Mouse (Mus musculus) hindbrain, embryonic 12.5 days (tissue): ENCODE results near the gene Defb25. TPM values are rescaled to one million over a fixed set of nuclear protein-coding genes. Genes with fewer than 3 reads are reported as not detected.

Source experiments
- ATAC-seq: fragments of 200-750 bp; cut with Nextera tagmentation; 2 replicates; pipeline ENCODE4 v1.8.0; 2017; ENCODE audit warnings: moderate TSS enrichment; ENCODE audit not compliant: low FRiP score
- H3K27ac ChIP-seq: fragments of 300-500 bp; sonication (generic); 2 replicates; pipeline ENCODE4 v1.5.1; 2016; ENCODE audit warnings: mild to moderate bottlenecking
- H3K27me3 ChIP-seq: fragments of 300-500 bp; sonication (generic); 2 replicates; pipeline ENCODE4 v1.6.1; 2016; ENCODE audit warnings: mild to moderate bottlenecking
- H3K36me3 ChIP-seq: fragments of 300-500 bp; sonication (generic); 2 replicates; pipeline ENCODE4 v1.6.1; 2016; ENCODE audit warnings: mild to moderate bottlenecking
- H3K4me1 ChIP-seq: fragments of 300-500 bp; sonication (generic); 2 replicates; pipeline ENCODE4 v1.6.1; 2016
- H3K4me2 ChIP-seq: fragments of 300-500 bp; sonication (generic); replicated peaks from 2 replicates; pipeline ENCODE4 v1.6.1; 2016; ENCODE audit warnings: mild to moderate bottlenecking
- H3K4me3 ChIP-seq: fragments of 300-500 bp; sonication (generic); 2 replicates; pipeline ENCODE4 v1.5.1; 2016; ENCODE audit warnings: mild to moderate bottlenecking
- H3K9ac ChIP-seq: fragments of 300-500 bp; sonication (generic); 2 replicates; pipeline ENCODE4 v1.6.1; 2016; ENCODE audit warnings: mild to moderate bottlenecking, moderate library complexity
- H3K9me3 ChIP-seq: fragments of 300-500 bp; sonication (generic); replicated peaks from 2 replicates; pipeline ENCODE4 v1.6.1; 2016; ENCODE audit warnings: mild to moderate bottlenecking
- WGBS: fragments of 180-500 bp; shearing (Covaris S2); methylation state at CpG from one replicate; pipeline ENCODE4 v1.1.7; 2016; 5-methylcytosine and 5-hydroxymethylcytosine counted together
- polyA plus RNA-seq: library from polyadenylated mRNA; unstranded; fragments of >200 nt; fragmentation: Nextera tagmentation; extraction: Ambion mirVana; gene quantifications from 2 replicates; pipeline ENCODE4 v1.2.1, GENCODE M21; 2016

Gene Defb25
- polyA plus RNA-seq, 1 experiment from 2014 or later, result not detected

DNA sequence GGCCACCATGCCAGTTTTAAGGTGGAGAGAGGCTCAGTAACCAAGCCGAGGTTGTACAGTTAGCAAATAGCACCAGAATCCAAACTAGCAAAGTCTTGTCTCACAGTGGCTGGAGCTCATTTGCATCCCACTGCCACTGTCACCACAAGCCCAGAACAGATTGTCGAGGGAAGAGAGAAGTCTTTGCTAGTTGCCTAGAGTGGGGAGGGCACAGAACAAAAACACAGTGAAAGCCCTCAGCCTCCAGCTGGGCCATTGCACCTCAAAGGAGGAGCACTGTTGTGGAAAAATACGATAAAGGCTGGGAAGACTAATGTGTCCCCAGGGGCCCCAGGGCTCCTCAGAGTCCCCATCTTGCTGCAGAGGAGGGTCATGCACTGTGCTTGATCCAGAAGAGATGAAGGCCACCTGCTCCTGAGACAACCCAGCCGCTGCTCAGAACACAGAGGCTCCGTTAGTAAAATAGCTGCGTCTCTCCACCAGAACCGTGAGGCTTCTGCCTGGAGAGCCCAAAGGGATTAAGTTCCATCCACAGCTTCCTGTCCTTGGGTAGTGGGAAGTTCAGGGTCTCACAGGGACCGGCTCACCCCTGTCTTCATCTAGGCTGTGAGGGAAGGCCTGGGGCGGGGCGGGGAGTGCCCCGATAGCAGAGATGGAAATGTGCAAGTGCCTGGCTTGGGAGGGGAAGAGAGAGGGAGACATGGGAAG is 16.7 kb upstream of the Defb25 start:
- Histone ChIP-seq H3K9me3 (no peaks in the 10 kb centered on the region), H3K36me3 (no peaks in the 10 kb centered on the region), H3K4me2 (no peak overlapping the region), H3K4me3 (no peak overlapping the region), H3K4me1 (peaks cover 8% of the 10 kb centered on the region), H3K27ac (no peak overlapping the region), H3K9ac (no peak overlapping the region), H3K27me3 (peaks cover under 1% of the 10 kb centered on the region; the same call in 1 of the 2 replicates)
- 10% methylated on average over 11 of the region's 11 CpGs for WGBS
- no peak for ATAC-seq

DNA sequence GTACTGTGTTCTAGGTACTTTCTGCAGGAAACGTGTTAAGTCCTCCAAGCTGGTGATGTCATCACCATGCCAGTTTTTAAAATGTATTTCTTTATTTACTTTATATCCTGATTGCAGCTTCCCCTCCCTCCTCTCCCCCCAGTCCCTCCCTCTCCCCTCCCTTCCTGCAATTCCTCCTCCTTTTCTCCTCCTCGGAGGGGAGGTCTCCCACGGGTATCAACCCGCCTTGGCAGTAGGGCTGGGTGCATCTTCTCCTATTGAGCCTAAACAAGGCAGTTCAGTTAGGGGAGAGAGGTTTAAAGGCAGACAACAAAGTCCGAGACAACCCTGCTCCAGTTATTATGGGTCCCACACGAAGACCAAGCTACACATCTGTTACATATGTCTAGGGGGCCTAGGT is 16.0 kb upstream of the Defb25 start:
- no peaks in the 10 kb centered on the region for H3K36me3 ChIP-seq
- ATAC-seq, result no peak
- H3K4me2 ChIP-seq, result no peak overlapping the region
- no peaks in the 10 kb centered on the region for H3K9me3 ChIP-seq
- peaks cover 2% of the 10 kb centered on the region; the same call in 1 of the 2 replicates for H3K27me3 ChIP-seq
- H3K27ac ChIP-seq, result no peak overlapping the region
- no peak overlapping the region for H3K9ac ChIP-seq
- 44% methylated on average over 6 of the region's 6 CpGs for WGBS
- peaks cover 8% of the 10 kb centered on the region for H3K4me1 ChIP-seq
- H3K4me3 ChIP-seq, result no peak overlapping the region

DNA sequence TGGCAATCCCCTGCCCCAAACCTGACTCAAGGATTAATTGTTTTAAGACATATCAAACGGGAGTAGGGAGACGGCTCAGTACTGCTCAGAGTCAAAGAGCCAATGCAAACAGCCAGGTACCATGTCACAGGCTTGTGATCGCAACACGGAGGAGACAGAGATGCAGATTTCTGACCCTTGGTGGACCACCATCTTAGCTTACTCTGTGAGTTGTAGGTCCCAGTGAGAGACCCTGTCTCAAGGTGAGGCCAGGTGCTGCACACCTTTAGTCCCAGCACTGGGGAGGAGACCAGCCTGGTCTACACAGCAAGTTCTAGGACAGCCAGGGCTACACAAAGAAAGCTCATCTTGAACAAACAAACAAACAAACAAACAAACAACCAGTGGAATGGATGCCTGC is 14.5 kb upstream of the Defb25 start:
- no peaks in the 10 kb centered on the region for H3K36me3 ChIP-seq
- H3K27me3 ChIP-seq, result peaks cover 2% of the 10 kb centered on the region; the same call in 1 of the 2 replicates
- no peak for ATAC-seq
- H3K4me3 ChIP-seq, result no peak overlapping the region
- H3K9ac ChIP-seq, result no peak overlapping the region
- no peak overlapping the region for H3K27ac ChIP-seq
- no peaks in the 10 kb centered on the region for H3K9me3 ChIP-seq
- no peak overlapping the region for H3K4me2 ChIP-seq
- H3K4me1 ChIP-seq, result peaks cover 8% of the 10 kb centered on the region
- WGBS, result 91% methylated on average over 4 of the region's 4 CpGs

DNA sequence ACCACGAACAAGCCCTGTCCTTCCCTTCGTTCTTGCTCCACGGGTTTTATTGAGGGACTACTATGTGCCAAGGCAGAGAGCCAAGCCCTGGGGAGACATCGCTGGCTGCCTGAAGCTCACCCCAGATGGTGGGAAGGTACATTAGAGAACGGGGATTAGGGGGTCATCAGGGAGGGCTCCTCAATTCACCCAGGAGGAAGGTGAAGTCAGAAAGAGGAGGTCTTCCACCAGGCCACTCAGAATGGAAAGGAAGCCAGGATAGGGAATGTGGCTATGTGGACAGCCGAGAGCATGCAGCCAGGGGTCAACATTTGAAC is 14.1 kb upstream of the Defb25 start:
- Histone ChIP-seq H3K27ac (no peak overlapping the region), H3K36me3 (no peaks in the 10 kb centered on the region), H3K27me3 (peaks cover 2% of the 10 kb centered on the region), H3K4me1 (peaks cover 8% of the 10 kb centered on the region), H3K9ac (no peak overlapping the region), H3K9me3 (no peaks in the 10 kb centered on the region), H3K4me2 (no peak overlapping the region), H3K4me3 (no peak overlapping the region)
- no peak for ATAC-seq
- WGBS, result 82% methylated on average over 6 of the region's 6 CpGs

DNA sequence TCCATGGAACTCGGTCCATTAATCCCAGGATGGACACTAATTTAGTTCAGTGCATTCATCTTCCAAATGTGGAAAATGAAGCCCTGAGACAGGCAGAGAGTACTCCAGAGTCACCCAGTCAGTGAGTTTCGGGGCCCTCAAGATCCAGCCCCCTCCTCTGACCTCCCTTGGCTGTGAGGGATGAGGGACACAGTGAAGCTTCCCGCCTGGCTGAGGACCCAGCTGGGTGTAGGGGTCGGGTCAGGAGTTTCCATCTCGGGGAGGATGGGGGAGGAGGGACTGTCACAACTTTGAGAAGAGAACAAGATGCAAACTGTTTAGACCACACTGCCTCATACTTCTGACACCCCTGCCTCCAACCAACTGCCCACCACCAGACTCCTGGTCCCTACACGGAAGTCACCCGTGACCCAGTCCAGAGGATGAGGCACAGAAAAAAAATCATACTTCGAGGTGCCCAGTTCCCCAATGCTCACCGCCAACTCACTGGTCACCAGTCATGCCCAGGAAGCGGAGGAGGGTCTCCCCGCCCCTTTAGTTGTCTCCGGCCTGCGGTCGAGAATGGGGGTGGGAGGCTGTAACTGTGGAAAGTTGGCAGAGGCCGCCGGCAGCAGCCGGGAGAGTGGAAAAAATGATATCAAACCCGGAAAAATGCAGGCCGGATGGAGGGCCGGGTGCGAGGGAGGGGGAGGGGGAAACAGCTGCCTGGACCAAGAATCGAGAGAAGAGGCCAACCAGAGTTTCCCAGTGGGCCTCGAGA is 13.6 kb upstream of the Defb25 start:
- no peak overlapping the region for H3K9ac ChIP-seq
- H3K27me3 ChIP-seq, result peaks cover 2% of the 10 kb centered on the region
- H3K4me3 ChIP-seq, result no peak overlapping the region
- no peak overlapping the region for H3K27ac ChIP-seq
- H3K36me3 ChIP-seq, result no peaks in the 10 kb centered on the region
- 73% methylated on average over 23 of the region's 23 CpGs for WGBS
- ATAC-seq, result no peak
- peaks cover 8% of the 10 kb centered on the region for H3K4me1 ChIP-seq
- H3K9me3 ChIP-seq, result no peaks in the 10 kb centered on the region
- H3K4me2 ChIP-seq, result no peak overlapping the region

DNA sequence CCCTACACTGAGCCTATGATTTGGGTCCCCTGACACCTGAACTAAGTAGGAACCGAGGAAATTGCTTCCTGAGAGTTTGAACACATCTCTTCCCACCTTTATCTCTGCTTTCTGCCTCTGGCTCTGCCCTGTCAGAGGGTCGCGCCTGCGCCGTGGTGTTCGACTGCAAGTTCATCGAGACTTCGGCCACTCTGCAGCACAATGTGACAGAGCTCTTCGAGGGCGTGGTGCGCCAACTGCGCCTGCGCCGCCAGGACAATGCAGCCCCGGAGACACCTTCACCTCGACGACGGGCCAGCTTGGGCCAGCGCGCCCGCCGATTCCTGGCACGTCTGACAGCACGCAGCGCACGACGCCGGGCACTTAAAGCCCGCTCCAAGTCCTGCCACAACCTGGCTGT is 11.5 kb upstream of the Defb25 start:
- H3K4me1 ChIP-seq, result 0 out of 2 replicates have a peak, but pooled peaks cover 3% of the 10 kb centered on the region
- H3K9me3 ChIP-seq, result no peaks in the 10 kb centered on the region
- H3K36me3 ChIP-seq, result no peaks in the 10 kb centered on the region
- no peak overlapping the region for H3K27ac ChIP-seq
- H3K4me2 ChIP-seq, result no peak overlapping the region
- WGBS, result 83% methylated on average over 29 of the region's 29 CpGs
- no peak overlapping the region for H3K4me3 ChIP-seq
- H3K27me3 ChIP-seq, result peaks cover 7% of the 10 kb centered on the region
- no peak for ATAC-seq
- no peak overlapping the region for H3K9ac ChIP-seq

DNA sequence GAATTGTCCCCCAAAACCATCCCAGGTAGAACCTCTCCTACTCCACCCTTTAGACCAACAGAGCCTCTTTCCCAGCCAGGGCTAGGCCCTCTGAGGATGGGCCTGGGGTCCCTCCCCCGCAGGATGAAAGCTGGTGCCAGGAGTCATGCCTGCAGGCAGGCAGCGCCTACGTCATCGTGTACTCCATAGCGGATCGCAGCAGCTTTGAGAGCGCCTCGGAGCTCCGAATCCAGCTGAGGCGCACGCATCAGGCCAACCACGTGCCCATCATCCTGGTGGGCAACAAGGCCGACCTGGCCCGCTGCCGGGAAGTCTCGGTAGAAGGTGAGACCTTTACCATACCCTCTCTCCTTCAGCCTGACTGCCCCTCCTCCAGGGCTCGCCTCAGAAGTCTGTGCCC is 10.5 kb upstream of the Defb25 start:
- Histone ChIP-seq H3K27ac (no peak overlapping the region), H3K36me3 (no peaks in the 10 kb centered on the region), H3K27me3 (peaks cover 16% of the 10 kb centered on the region), H3K4me2 (peak overlapping the region; percentile 30), H3K9me3 (no peaks in the 10 kb centered on the region), H3K9ac (no peak overlapping the region), H3K4me3 (no peak overlapping the region), H3K4me1 (no peaks in the 10 kb centered on the region)
- no peak for ATAC-seq
- WGBS, result 56% methylated on average over 17 of the region's 17 CpGs

DNA sequence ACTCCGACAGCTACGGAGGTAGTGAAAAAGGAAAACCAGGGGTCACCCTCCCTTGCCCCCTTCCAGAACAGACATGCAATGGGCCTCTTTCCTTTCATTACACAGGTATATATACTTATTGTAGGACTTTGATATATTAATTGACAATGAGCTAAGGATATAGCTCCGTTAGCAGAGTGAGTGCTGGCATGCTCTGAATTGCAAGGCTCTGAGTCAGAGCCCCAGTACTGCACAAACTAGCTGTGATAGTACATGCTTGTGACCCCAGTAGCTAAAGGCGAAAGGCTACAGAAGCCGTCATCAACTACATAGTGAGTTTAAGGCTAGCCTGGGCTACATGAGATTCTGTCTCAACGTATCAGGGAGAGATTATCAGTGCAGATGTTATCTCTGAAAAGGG is 7.1 kb upstream of the Defb25 start:
- Histone ChIP-seq H3K9me3 (no peaks in the 10 kb centered on the region), H3K27ac (no peak overlapping the region), H3K36me3 (no peaks in the 10 kb centered on the region), H3K9ac (no peak overlapping the region), H3K4me3 (no peak overlapping the region), H3K4me1 (peaks cover 22% of the 10 kb centered on the region), H3K4me2 (no peak overlapping the region), H3K27me3 (peaks cover 49% of the 10 kb centered on the region)
- no peak for ATAC-seq
- 91% methylated on average over 6 of the region's 6 CpGs for WGBS

DNA sequence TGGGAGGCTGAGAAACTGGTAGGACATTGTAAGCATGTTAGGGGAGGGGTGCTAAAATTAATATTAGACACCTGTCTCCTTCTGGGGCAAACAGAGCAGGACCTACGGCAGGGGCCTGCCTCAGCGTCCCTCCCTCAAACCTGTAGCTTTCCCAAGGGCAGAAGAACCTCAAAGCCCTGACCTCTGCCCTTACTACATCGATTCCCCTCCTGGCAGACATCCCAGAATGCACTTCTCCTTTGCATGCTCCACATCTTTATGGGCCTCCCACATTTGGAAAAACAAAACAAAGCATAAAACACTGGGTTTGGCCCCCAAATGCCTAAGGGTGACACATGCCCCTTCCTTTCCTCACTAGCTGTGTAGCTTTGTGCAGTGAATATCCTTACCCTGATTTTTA is 6.4 kb upstream of the Defb25 start:
- H3K4me2 ChIP-seq, result no peak overlapping the region

DNA sequence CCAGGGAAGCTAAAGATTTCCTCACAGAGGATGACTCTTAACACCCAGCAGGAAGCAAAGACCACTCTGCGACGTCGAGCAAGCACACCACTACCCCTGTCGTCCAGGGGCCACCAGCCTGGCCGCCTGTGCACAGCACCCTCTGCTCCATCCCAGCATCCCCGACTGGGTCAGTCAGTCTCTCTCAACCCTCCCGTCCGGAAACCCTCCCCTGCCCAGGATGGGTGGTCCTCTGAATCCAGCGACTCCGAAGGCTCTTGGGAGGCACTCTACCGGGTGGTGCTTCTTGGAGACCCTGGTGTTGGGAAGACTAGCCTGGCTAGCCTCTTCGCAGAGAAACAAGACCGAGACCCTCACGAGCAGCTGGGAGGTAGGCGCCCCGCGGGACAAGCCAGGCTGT is 5.2 kb upstream of the Defb25 start:
- no peak for ATAC-seq
- 43% methylated on average over 17 of the region's 17 CpGs for WGBS
- Histone ChIP-seq H3K27ac (no peak overlapping the region), H3K9me3 (no peaks in the 10 kb centered on the region), H3K4me2 (no peak overlapping the region), H3K9ac (no peak overlapping the region), H3K4me1 (peaks cover 22% of the 10 kb centered on the region), H3K4me3 (no peak overlapping the region), H3K36me3 (no peaks in the 10 kb centered on the region), H3K27me3 (peaks cover 54% of the 10 kb centered on the region)

More for the DNA sequence above, 6.4 kb upstream of the Defb25 start:
- Histone ChIP-seq H3K27ac (no peak overlapping the region), H3K27me3 (peaks cover 52% of the 10 kb centered on the region), H3K4me3 (no peak overlapping the region), H3K9ac (no peak overlapping the region), H3K36me3 (no peaks in the 10 kb centered on the region), H3K4me1 (peaks cover 22% of the 10 kb centered on the region), H3K9me3 (no peaks in the 10 kb centered on the region)
- 83% methylated on average over 3 of the region's 3 CpGs for WGBS
- no peak for ATAC-seq

DNA sequence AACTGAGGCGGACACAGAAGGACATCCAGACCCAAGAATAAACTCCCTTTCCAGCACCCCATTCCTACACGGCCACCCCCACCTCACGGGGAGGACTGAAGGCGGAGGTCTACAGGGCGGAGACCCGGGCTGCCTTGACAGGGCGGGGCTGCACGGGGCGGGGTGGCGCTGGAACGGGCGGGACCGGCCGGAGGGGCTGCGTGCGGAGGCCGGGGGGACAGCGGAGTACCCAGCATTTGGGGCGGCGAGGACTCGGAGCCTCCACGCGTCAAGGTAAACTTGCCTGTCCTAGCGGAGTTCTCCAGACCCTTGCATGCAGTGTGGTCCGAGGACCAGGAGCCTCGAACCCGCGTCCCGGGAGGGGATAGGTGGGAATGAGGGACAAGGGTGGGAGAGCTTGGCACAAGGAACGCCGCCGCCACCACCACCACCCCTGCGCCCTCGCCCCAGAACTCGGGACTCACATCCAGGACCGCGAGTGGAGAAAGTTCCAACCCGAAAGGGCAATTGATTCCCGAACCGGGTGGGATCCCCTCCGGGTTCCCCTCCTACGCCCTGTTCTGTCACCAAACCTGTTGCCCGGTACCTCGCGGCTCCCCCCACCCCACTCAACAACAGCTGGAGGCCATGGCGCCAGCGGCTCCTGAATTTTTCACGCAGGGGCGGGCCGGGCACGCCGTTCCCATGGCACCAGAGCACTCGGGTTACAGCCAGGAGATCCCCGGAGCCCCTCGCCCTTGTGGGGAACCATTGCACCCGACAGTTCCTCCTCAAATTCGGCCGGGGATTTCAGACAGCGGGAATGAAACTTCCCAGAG is 4.1 kb upstream of the Defb25 start, which contains the start of gene Rem1:
Gene Rem1, plus strand, starts transcription at position 178 of the 818 bp plus-strand sequence.
- no peak for ATAC-seq
- Histone ChIP-seq H3K27ac (no peak within 1 kb of the TSS), H3K4me2 (peak within 1 kb of the TSS; percentile 65), H3K9ac (peak within 1 kb of the TSS; percentile 49), H3K4me3 (peak within 1 kb of the TSS; percentile 33), H3K9me3 (no peaks in the 10 kb centered on the region), H3K27me3 (peaks cover 54% of the 10 kb centered on the region), H3K4me1 (peaks cover 22% of the 10 kb centered on the region), H3K36me3 (no peaks in the 10 kb centered on the region)
- 1% methylated on average over 58 of the region's 59 CpGs for WGBS

DNA sequence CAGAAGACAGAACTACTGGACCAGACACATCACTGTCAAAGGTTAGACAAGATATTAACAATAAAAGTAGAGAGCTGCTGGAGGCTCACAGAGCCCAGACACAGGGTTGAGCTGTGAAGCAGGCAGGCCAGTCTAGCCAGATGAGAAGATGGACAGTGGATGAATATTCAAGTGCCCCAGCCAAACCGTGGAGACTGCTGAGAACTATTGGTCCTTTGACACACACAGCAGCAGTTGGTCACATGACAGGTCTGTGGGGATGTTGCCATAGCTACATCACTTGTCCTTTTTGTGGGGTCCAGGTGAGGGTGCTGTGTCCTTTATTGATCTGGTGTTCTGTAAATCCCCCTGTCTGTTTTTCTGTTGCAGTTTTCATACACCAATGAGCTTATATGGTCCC is 2.4 kb upstream of the Defb25 start:
- peak; percentile 56; the same call in 1 of the 2 replicates for ATAC-seq
- H3K4me1 ChIP-seq, result peaks cover 22% of the 10 kb centered on the region
- peaks cover 54% of the 10 kb centered on the region for H3K27me3 ChIP-seq

More for the DNA sequence above, 2.4 kb upstream of the Defb25 start:
- Histone ChIP-seq H3K36me3 (no peaks in the 10 kb centered on the region), H3K4me3 (no peak overlapping the region), H3K27ac (no peak overlapping the region), H3K9ac (no peak overlapping the region), H3K4me2 (no peak overlapping the region), H3K9me3 (no peaks in the 10 kb centered on the region)
- 4% methylated on average over 1 of the region's 1 CpGs for WGBS
